Mouse (Mus musculus) hindbrain, embryonic 11.5 days (tissue): ENCODE measurements around the gene Ranbp3. TPM values are rescaled to one million over a fixed set of nuclear protein-coding genes. Genes with fewer than 3 reads are reported as not detected.

ENCODE experiments used
- ATAC-seq: fragments of 200-750 bp; cut with Nextera tagmentation; 2 replicates; pipeline ENCODE4 v1.8.0; 2017; ENCODE audit warnings: mild to moderate bottlenecking, moderate TSS enrichment, moderate library complexity; ENCODE audit not compliant: low FRiP score
- DNase-seq: peaks from one replicate; pipeline ENCODE4 v3.0.0-alpha.2; 2015; ENCODE audit warnings: low spot score
- H3K27ac ChIP-seq: fragments of 300-500 bp; sonication (generic); 2 replicates; pipeline ENCODE4 v1.5.1; 2014; ENCODE audit warnings: mild to moderate bottlenecking, low read depth, low read length
- H3K27me3 ChIP-seq: fragments of 300-500 bp; sonication (generic); 2 replicates; pipeline ENCODE4 v1.6.1; 2014; ENCODE audit warnings: mild to moderate bottlenecking, low read length, moderate library complexity, mixed read lengths; ENCODE audit not compliant: control insufficient read depth, insufficient read depth
- H3K36me3 ChIP-seq: fragments of 300-500 bp; sonication (generic); 2 replicates; pipeline ENCODE4 v1.6.1; 2014; ENCODE audit warnings: mild to moderate bottlenecking, low read length, moderate library complexity, mixed read lengths; ENCODE audit not compliant: control insufficient read depth, insufficient read depth
- H3K4me1 ChIP-seq: fragments of 300-500 bp; sonication (generic); replicated peaks from 2 replicates; pipeline ENCODE4 v1.6.1; 2014; ENCODE audit warnings: low read length, mixed read lengths; ENCODE audit not compliant: control insufficient read depth, insufficient read depth
- H3K4me2 ChIP-seq: fragments of 300-500 bp; sonication (generic); replicated peaks from 2 replicates; pipeline ENCODE4 v1.6.1; 2014; ENCODE audit warnings: mild to moderate bottlenecking, low read depth, low read length
- H3K4me3 ChIP-seq: fragments of 300-500 bp; sonication (generic); 2 replicates; pipeline ENCODE4 v1.5.1; 2014; ENCODE audit warnings: low read depth, low read length
- H3K9ac ChIP-seq: fragments of 300-500 bp; sonication (generic); 2 replicates; pipeline ENCODE4 v1.6.1; 2014; ENCODE audit warnings: low read depth, low read length
- H3K9me3 ChIP-seq: fragments of 300-500 bp; sonication (generic); 2 replicates; pipeline ENCODE4 v1.6.1; 2016; ENCODE audit warnings: low read length; ENCODE audit not compliant: control insufficient read depth
- whole genome bisulfite sequencing: fragments of 180-500 bp; shearing (Covaris S2); extraction: QIAGEN DNeasy Blood & Tissue Kit; methylation state at CpG from one replicate; pipeline ENCODE4 v1.1.7; 2014; 5-methylcytosine and 5-hydroxymethylcytosine counted together
- polyA plus RNA-seq: library from polyadenylated mRNA; unstranded; fragments of >200 nt; fragmentation: Nextera tagmentation; extraction: Ambion mirVana; gene quantifications from 2 replicates; pipeline ENCODE4 v1.2.1, GENCODE M21; 2014

Gene Ranbp3
- polyA plus RNA-seq, 1 experiment from 2014 or later, result 94.2 TPM

- Histone ChIP-seq H3K9ac (no peak overlapping the region), H3K27ac (no peak overlapping the region), H3K4me2 (no peak overlapping the region), H3K36me3 (no peaks in the 10 kb centered on the region), H3K9me3 (no peaks in the 10 kb centered on the region), H3K4me3 (no peak overlapping the region), H3K4me1 (peaks cover 9% of the 10 kb centered on the region), H3K27me3 (peaks cover 15% of the 10 kb centered on the region)
- ATAC-seq, result no peak
- 59% methylated on average over 3 of the region's 3 CpGs for WGBS
- no peak for DNase-seq
These were observed 88.0 kb downstream of the Ranbp3 start for GRCm38 (mm10) chr17:56761077-56761476.

Other genes with a start within 250 kb of the Ranbp3 start
- gene Ptprs, start 196.8 kb upstream of the Ranbp3 start, polyA plus RNA-seq, result 142 and 156 TPM in 2 replicates
- not detected in 2 replicates for gene Znrf4, start 160.9 kb upstream of the Ranbp3 start, polyA plus RNA-seq
- 1.0 and 1.1 TPM in 2 replicates for gene Gm20219, start 118.9 kb upstream of the Ranbp3 start, polyA plus RNA-seq
- gene Safb2, start 88.7 kb upstream of the Ranbp3 start, polyA plus RNA-seq, result 47.6 and 56.1 TPM in 2 replicates
- 93.7 and 105 TPM in 2 replicates for gene Safb, start 88.5 kb upstream of the Ranbp3 start, polyA plus RNA-seq
- 184 and 192 TPM in 2 replicates for gene 2410015M20Rik, start 63.5 kb upstream of the Ranbp3 start, polyA plus RNA-seq
- gene Rpl36, start 59.9 kb upstream of the Ranbp3 start, polyA plus RNA-seq, result 1,258 and 1,259 TPM in 2 replicates
- 43.7 and 45.4 TPM in 2 replicates for gene Lonp1, start 46.4 kb upstream of the Ranbp3 start, polyA plus RNA-seq
- 0.56 and 0.86 TPM in 2 replicates for gene Catsperd, start 45.2 kb upstream of the Ranbp3 start, polyA plus RNA-seq
- gene Ndufa11, start 44.5 kb downstream of the Ranbp3 start, polyA plus RNA-seq, result 363 and 381 TPM in 2 replicates
- gene Vmac, start 44.7 kb downstream of the Ranbp3 start, polyA plus RNA-seq, result 15.6 and 18.1 TPM in 2 replicates
- 4.4 and 4.6 TPM in 2 replicates for gene Nrtn, start 84.2 kb downstream of the Ranbp3 start, polyA plus RNA-seq
- gene Dus3l, start 91.5 kb downstream of the Ranbp3 start, polyA plus RNA-seq, result 30.3 and 35.4 TPM in 2 replicates
- gene Prr22, start 97.0 kb downstream of the Ranbp3 start, polyA plus RNA-seq, result 0.49 and 0.71 TPM in 2 replicates
- 6.4 and 6.7 TPM in 2 replicates for gene Rfx2, start 157.7 kb downstream of the Ranbp3 start, polyA plus RNA-seq
- gene Acsbg2, start 201.2 kb downstream of the Ranbp3 start, polyA plus RNA-seq, result not detected in 2 replicates
- gene 1700061G19Rik, start 202.2 kb downstream of the Ranbp3 start, polyA plus RNA-seq, result 0.25 and 0.26 TPM in 2 replicates